Mouse (Mus musculus): ENCODE measurements around the gene Ppp1r16b.
"Not testable (repeated sequence)": the region's sequence is repeated elsewhere in the genome, so short reads cannot be mapped to it uniquely, and the experiment has no call there.

Gene Ppp1r16b

GRCm38 (mm10) chr2:158721481-158721880 lies 56.3 kb downstream of the Ppp1r16b start:
- no peak for DNase-seq (ENCODE audit: extremely low spot score, low read depth, low spot score)

- no peak for DNase-seq (ENCODE audit: extremely low spot score, low read depth, low spot score)
Observed at GRCm38 (mm10) chr2:158722135-158722534, 56.9 kb downstream of the Ppp1r16b start.

- DNase-seq (ENCODE audit: extremely low spot score, low read depth, low spot score), result no peak
Observed at GRCm38 (mm10) chr2:158722991-158723551, 57.9 kb downstream of the Ppp1r16b start.

GRCm38 (mm10) chr2:158723806-158724205 lies 58.6 kb downstream of the Ppp1r16b start:
- DNase-seq (ENCODE audit: extremely low spot score, low read depth, low spot score), result no peak

- no peak for DNase-seq (ENCODE audit: extremely low spot score, low read depth, low spot score)
Observed at GRCm38 (mm10) chr2:158726252-158726651, 61.1 kb downstream of the Ppp1r16b start.

- no peak for DNase-seq (ENCODE audit: extremely low spot score, low read depth, low spot score)
Observed at GRCm38 (mm10) chr2:158728061-158728815, 63.0 kb downstream of the Ppp1r16b start.

- no peak for DNase-seq (ENCODE audit: extremely low spot score, low read depth, low spot score)
Observed at GRCm38 (mm10) chr2:158730896-158731295, 65.7 kb downstream of the Ppp1r16b start.

GRCm38 (mm10) chr2:158732521-158732920 lies 67.3 kb downstream of the Ppp1r16b start:
- DNase-seq (ENCODE audit: extremely low spot score, low read depth, low spot score), result no peak

- DNase-seq (ENCODE audit: extremely low spot score, low read depth, low spot score), result no peak
Observed at GRCm38 (mm10) chr2:158733136-158733535, 67.9 kb downstream of the Ppp1r16b start.

- no peak for DNase-seq (ENCODE audit: extremely low spot score, low read depth, low spot score)
Observed at GRCm38 (mm10) chr2:158733914-158734313, 68.7 kb downstream of the Ppp1r16b start.

GRCm38 (mm10) chr2:158734500-158735152 lies 69.4 kb downstream of the Ppp1r16b start:
- DNase-seq (ENCODE audit: extremely low spot score, low read depth, low spot score), result no peak

- no peak for DNase-seq (ENCODE audit: extremely low spot score, low read depth, low spot score)
Observed at GRCm38 (mm10) chr2:158735340-158735739, 70.1 kb downstream of the Ppp1r16b start.

GRCm38 (mm10) chr2:158736247-158736646 lies 71.0 kb downstream of the Ppp1r16b start:
- DNase-seq (ENCODE audit: extremely low spot score, low read depth, low spot score), result not testable (repeated sequence)

GRCm38 (mm10) chr2:158738591-158738990 lies 73.4 kb downstream of the Ppp1r16b start:
- DNase-seq (ENCODE audit: extremely low spot score, low read depth, low spot score), result no peak

- DNase-seq (ENCODE audit: extremely low spot score, low read depth, low spot score), result no peak
Observed at GRCm38 (mm10) chr2:158739113-158739512, 73.9 kb downstream of the Ppp1r16b start.

GRCm38 (mm10) chr2:158741011-158741501 lies 75.9 kb downstream of the Ppp1r16b start:
- DNase-seq (ENCODE audit: extremely low spot score, low read depth, low spot score), result no peak

GRCm38 (mm10) chr2:158742431-158742830 lies 77.2 kb downstream of the Ppp1r16b start:
- no peak for DNase-seq (ENCODE audit: extremely low spot score, low read depth, low spot score)

GRCm38 (mm10) chr2:158743518-158744141 lies 78.4 kb downstream of the Ppp1r16b start:
- DNase-seq (ENCODE audit: extremely low spot score, low read depth, low spot score), result no peak

- no peak for DNase-seq (ENCODE audit: extremely low spot score, low read depth, low spot score)
Observed at GRCm38 (mm10) chr2:158745049-158745482, 79.9 kb downstream of the Ppp1r16b start.

GRCm38 (mm10) chr2:158746164-158746563 lies 81.0 kb downstream of the Ppp1r16b start:
- DNase-seq (ENCODE audit: extremely low spot score, low read depth, low spot score), result no peak

- no peak for DNase-seq (ENCODE audit: extremely low spot score, low read depth, low spot score)
Observed at GRCm38 (mm10) chr2:158749366-158749765, 84.2 kb downstream of the Ppp1r16b start.

All from hindlimb bud, embryonic 11.5 days (tissue).